Mouse (Mus musculus) embryo, embryonic 9.5 days (tissue): ENCODE measurements around the gene Grrp1.
A peak's percentile ranks its signal among the peaks of the same experiment; 100 is the strongest.

Source experiments
- DNase-seq: peaks from one replicate; pipeline ENCODE4 v3.0.0-alpha.2; 2017; ENCODE audit errors: extremely low spot score

The Grrp1 gene

GRCm38 (mm10) chr4:134243516-134244250 lies 10.2 kb downstream of the Grrp1 start, which contains the start of gene E130218I03Rik:
E130218I03Rik (plus strand) TSS chr4:134243662.
- no peak for DNase-seq

- no peak for DNase-seq
These were observed 15.2 kb downstream of the Grrp1 start for GRCm38 (mm10) chr4:134238686-134239085.

- peak; percentile 19 for DNase-seq
These were observed 15.6 kb downstream of the Grrp1 start, which contains the start of gene Cnksr1 for GRCm38 (mm10) chr4:134238279-134238651. Cnksr1 (minus strand) TSS chr4:134238399.

GRCm38 (mm10) chr4:134237582-134238278 lies 16.2 kb downstream of the Grrp1 start:
- DNase-seq: no peak

DNA sequence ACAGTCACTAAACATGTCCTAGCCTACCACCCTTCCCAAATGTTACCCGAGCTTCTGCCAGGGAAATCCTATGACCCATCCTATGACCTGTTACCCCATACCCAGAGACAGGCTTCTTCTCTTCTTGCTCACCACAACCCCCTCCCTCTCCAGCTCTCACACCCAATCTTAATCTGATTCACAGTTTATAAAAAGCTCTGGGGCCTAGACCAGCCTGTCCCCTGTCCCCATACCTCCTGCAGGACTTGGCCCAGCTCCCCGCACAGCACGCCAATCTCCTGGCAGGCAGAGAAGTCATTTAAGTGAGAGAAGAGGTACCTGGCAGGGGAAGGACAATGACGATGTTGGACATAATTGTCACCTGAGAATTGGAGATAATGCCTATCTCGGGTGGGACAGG lies 19.0 kb downstream of the Grrp1 start:
- DNase-seq: no peak

GRCm38 (mm10) chr4:134230431-134230830 lies 23.5 kb downstream of the Grrp1 start:
- no peak for DNase-seq

- DNase-seq: no peak
These were observed 26.7 kb downstream of the Grrp1 start, which contains the start of gene Catsper4 for GRCm38 (mm10) chr4:134227194-134227593. Catsper4 (minus strand) TSS chr4:134227383.

DNA sequence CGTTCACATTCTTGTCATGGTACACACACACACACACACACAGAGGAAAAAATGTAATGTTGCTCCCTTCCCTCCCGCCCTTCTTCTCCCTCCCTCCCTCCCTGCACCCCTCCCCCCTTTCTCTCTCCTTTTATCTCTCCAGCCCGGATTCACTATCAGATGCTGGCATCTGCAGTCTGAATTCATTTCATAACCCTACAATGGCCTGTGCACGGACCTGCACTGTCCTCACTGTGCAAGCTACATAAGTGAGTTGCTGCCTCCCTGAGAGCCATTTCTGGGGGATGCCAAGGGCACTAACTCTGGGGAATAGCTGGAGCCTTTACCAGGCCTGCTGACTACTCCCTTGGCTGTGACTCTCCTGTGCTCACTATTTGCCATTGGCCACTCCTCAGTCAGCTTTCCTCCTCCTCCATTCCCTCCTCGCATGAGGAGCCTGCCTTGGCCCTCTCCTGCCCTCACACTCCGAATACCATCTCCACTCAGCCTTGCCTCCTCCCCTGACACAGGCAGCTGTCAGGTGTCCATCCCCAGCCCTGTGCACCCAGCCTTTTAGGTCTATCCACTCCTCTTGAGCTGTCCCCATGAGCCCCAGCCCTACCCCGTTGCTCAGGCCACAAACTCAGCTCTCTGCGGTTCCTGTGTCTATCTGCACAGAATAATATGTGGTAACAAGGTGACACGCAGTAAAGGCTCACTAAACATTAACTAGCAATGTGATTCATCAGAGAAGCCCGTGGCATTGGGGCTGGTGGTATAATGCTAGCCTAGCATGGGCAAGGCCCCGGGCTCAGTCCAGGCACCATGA lies 30.9 kb downstream of the Grrp1 start:
- no peak for DNase-seq

GRCm38 (mm10) chr4:134206488-134207053 lies 47.3 kb downstream of the Grrp1 start:
- no peak for DNase-seq

GRCm38 (mm10) chr4:134203340-134203896 lies 50.5 kb downstream of the Grrp1 start:
- no peak for DNase-seq

- no peak for DNase-seq
These were observed 51.0 kb downstream of the Grrp1 start, which contains the start of gene Gm7534 for GRCm38 (mm10) chr4:134202904-134203303. Gm7534 (minus strand) TSS chr4:134203004.
